Mouse (Mus musculus) cerebellum, postnatal 36 days (tissue): Measurements from ENCODE around the gene Fam178b.

ENCODE experiments used
- DNase-seq, 2 experiments: peaks; one replicate each; pipeline ENCODE4 v3.0.0; 2021 to 2022; ENCODE audit warnings: mixed read lengths in 2 of 2

Gene Fam178b

DNA sequence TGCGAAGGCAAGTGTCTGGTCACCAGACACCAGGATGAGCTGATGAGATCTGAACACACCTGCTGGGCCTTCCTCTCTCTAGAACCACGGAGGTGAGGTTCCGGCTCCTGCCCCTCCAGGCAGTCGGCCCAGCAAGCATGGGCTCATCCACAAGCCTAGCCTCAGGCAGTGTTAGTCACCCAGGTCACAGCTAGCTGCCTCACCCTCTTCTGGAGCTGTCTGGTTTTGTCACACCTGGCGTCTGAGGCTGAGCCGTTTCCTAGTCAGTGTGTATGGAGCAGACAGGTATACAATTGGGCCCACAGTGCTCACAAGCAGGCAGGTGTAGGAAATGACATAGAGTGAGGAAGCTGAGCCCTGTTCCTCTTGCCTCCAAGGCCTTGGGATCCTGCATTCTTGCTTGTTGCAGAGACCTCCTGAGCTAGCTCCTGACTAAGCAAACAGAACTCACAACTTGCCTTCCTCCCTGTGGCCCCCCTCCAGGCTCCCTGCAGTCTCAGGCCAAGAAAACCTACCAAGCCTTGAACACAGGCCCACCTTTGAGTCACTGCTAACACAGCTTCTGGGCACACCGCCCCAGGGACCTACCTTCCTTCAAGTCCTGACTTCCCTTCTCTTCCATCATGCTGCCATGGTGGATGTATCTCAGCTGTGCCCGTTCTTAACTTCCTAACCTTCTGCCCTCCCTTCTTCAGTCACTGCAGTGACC lies 99.4 kb downstream of the Fam178b start:
- DNase-seq: no peak

DNA sequence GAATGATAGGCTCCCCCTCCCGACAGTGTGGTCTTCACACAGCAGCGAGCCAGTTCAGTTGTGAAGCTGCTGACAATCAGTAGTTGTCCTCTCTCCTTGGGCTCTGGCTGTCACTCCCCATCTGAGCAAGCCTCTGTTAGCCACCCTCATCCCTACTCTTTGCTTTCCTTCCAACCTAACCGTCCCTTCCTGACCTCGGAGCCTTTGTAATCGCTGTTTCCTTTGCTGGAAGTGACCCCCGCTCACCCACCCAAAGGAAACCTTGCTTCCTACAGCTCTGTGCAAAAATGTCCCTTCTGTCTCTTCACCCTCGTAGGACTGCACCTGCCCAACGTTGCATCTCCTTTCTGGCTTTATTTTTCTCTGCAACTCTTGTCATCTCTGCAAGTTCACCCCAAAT lies 100.8 kb downstream of the Fam178b start:
- DNase-seq: no peak

DNA sequence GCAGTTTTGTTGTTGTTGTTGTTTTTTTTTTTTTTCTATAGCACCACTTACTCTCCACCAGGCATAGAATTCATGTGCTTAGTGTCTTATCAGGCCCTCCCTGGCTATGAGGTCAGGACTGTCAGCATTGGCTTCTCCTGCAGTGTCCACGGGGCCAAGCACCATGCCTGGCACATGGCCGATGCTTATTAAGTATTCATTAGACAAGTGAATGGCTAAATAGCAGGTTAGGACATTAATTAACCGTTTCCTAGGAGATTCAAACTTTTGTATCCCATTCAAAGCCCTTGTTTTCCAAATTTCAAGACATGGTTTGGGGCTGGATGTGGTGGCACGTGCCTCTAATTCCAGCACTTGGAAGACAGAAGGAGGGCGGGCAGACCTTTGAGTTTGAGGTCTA lies 101.7 kb downstream of the Fam178b start:
- DNase-seq: no peak

DNA sequence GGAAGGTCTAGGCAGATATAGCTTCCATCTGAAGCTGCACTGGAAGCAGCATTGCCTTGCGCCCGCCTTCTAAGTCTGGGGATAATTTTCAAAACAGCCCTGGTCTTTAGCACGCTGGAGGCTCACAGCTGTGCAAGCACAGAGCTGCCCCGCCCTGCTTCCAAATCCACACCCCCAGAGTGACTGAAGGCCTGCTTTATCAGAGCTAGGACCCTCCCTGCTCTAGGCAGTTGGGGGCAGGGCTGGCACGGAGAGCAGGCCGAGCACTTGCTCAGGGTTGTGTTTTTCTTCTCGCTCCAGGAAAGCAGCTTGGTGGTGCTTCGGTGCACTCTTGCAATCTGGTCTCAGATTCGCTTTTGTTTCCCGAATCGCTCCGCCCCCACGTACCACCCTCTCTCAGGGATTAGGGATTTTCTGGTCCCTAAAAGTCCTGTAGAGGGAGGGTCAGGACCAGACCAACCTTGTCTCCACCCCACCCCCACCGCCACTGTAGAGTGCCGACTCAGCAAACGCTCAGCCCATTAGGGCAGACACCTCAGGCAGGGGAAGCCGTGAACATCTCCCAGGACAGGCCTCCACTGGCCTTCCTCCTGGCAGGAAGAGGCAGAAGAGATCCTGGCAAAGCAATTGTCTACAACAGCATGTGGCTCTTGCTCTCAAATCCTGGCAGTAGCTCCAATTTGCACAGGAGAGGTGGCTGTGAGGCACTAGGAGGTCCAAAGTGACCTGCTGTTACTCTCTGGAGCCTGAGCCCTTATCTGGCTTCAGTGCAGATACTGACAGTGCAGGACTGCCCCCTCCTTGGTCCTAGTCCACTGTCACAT lies 102.4 kb downstream of the Fam178b start:
- DNase-seq: peak; percentile 47 to 53

DNA sequence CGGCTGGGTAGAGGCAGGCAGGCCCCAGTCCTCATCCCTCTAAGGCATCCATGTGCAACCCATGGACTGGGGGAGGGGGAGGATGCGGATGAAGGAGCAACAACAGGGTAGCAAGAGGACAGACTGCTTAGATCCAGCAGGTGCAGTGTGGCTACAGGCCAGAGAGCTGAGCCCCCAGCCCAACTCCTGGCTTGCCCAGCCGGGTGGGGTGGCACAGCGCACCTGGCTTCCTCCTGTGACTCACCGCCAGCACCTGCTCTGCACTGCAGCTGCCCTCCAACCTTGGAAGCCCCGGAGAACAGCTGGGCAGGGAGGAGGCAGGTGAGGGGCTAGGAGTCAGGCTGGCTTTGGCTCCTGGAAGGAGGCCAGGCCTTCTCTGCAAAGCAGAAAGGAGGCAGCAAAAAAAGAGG lies 103.0 kb downstream of the Fam178b start:
- no peak for DNase-seq

DNA sequence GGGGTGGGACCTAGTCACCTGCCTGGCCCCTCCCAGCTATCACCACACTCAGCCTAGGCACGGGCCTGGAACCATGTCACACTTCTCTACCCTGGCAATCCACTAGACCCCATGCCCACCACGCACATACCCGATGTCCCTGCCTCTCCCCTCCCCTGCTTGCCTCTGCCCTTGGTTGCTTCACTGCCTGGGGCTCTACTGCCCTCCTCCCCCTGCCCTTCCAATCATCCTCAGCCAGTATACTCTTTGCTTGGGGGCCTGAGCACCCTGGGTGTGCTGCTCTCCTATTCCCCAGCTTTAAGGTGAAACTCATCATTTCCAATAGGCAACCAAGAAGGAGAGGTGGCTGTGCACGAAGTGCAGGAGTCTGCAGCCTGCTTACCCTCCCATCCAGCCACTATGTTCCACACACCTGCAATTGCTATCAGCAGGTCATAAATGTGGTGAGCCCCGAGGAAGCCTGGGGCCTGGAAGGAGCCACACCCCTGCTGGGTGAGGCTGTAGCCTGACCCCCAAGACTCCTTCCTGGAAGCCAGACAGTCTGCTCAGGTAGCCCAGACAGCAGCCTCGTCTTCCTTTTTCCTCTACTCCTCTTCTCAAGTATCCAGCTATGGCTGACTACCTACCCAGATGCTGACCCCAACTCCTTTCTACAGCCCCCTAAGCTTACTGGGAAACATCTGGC lies 105.8 kb downstream of the Fam178b start:
- DNase-seq: no peak

DNA sequence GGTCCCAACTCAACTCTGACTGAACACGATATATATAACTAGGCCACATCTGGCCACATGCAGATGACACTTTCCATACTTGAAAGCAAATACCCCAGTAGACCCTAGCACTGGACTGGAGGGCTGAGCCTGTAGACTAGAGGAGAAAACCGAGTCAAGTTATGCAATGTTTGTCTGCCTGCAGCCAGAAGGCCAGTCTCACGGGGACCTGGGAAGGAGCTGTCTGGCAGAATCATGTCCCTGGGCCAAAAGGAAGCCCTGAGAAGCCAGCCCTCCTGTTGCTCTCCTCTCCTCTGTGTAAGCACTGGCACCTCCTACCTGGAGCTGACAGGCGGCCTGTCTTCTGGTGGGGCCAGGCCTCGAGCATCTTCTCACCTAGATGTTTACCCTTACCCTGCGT lies 107.6 kb downstream of the Fam178b start:
- no peak for DNase-seq

DNA sequence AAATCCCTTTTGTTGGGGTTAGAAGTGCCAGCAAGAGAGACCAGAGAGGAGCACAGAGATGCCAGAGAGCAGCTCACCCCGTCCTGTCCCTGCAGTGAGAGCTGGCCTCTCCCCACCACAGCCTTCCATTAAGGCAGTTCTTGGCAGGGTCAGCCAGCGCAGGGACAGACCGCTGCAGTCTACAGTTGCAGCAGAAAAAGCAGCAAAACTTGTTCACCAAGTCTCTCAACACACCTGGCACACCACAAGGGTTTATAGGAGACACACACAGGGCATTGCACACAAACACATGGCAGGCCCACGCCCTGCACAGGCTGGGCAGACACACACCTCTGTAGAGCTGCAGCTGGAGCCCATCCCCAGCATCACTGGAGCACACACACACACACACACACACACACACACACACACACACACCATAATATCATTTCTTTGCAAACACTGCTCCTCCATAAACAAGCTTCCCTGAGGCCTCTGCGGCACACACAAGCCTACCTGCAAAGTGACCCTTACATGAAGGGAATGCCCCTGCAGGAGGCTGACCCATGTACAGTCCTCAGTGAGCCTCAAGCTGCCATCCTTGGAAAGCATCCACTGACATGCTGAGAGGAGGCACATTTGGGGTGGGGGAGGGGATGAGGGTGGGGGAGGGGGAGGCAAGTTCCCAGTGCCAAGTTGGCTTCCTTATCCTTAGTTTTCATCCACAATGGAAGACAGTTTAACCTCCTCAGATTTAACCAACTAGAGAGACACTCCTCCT lies 108.6 kb downstream of the Fam178b start:
- DNase-seq: no peak

DNA sequence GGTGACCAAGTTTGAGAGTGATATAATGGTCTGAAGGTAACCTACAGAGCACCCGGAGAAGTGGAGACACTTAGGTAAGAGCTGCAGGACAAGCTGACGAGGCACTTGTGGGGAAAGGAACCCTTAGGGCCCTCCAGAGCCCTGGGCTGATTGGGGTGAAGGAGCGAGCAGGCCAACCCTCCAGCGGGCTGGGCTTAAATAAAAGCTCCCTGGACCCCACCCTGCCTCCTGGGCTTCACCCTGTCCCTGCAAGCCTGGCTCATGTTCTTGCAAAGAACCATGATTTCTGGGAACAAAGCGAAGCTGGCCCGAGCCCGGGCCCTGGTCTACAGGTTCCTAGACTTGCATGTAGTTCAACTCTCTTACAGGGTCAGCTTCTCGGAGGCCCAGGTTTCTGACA lies 109.5 kb downstream of the Fam178b start:
- DNase-seq: no peak

DNA sequence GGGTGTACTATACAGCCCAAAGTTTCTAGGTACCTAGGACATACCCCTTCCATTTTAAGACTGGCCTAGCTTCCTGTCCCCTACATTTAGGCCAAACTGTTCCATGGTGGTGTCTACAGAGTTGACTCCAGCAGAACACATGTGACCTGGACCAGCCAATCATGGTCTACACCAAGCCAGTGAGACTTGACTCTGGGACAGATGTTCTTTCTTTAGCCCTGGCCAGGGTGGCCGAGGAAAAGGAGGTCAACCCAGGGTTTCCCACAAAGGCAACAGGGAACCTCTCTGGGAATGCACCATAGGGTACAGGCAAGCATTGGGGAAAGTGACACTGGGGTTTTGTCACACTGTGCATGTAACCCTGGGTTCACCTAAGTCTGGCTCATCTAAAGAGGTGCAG lies 110.3 kb downstream of the Fam178b start:
- DNase-seq: no peak

DNA sequence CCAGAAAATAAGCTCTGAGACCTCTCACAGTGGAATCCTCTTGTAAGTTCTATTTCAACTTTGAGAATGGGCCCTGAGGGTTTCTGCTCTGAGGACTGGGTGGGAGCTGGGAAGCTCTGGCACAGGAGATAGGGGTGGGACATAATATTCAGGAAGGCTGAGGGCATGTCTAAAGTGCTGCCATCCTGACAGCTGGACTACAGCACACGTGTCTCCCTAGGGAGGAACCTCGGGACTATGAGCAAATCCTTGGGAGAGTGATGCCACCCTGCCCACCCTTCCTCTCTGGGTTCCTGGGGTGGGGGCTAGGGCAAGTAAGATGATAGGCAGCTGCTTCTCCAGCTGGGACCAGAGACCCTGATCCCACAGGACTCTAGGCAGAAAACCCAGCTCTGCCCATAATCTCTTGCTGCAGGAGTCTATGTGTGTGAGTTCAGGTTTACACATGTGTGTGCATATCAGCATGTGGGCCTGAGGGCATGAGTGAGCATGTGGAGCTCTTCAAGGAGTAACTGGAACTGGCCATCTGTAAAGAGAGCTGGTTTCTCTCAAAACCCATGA lies 110.8 kb downstream of the Fam178b start:
- no peak for DNase-seq

DNA sequence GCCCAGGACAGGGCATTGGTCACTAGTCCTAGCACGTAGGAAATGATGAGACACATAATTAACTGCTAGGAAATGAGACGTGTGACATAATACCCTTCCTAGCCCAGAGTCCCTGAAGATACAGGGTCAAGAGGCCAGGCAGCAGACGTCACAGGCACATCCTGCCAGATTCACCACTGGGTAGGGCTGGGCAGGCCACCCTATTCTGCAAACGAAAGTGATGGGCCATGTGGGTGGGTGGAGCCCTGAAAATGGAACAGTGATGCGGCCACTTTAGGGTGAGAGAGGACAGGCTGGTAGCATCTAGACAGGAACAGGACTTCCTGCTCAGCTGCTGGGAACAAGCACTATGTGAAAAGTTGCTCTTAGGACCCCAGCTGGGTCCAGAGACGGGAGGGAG lies 111.4 kb downstream of the Fam178b start:
- DNase-seq: no peak

DNA sequence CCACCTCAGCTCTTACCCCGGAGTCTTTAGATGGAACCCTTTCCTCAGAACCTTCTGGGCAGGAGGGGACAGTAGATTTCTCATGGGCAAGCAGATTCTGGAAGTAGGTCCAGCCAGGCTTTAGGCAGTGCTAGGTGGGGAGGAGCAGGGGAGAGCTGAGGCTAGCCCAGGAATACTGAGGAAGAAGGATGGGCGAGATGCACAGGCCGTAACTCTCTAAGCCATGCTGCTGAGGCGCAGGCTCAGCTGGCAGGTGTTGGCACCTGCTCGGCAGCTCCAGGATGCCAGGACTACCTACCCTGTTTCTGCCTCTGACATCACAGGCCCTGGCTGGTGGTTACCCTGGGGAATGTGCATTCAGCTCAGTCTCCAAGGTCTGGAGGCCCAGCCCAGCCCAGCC lies 112.7 kb downstream of the Fam178b start:
- DNase-seq: no peak

DNA sequence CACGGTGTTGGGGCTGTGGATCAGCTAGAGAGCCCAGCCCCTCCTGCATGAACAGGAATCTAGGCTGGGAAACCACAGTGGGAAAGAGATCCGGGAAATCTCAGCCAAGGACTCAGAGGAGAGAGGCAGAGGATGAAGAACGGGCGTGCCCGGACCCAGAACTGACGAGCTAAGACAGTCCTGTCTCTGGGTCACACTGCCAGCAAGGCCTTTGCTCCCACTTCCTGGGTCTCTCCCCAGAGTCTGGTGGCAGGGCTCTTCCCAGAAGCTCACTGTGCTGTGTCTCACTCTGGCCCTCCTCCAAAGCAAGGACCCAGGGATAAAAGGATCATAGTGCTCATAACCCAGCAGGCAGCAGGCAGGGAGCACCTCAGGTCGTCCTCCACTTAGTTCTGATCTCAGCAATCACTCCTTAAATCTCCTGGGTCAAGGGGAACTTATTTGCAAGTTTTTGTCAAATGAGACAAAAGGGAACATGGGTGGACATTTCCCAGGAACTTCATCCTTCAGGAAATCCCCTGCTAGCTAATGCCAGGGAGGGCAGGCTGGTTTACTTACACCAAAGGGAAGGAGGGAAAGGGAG lies 113.2 kb downstream of the Fam178b start:
- DNase-seq: no peak

DNA sequence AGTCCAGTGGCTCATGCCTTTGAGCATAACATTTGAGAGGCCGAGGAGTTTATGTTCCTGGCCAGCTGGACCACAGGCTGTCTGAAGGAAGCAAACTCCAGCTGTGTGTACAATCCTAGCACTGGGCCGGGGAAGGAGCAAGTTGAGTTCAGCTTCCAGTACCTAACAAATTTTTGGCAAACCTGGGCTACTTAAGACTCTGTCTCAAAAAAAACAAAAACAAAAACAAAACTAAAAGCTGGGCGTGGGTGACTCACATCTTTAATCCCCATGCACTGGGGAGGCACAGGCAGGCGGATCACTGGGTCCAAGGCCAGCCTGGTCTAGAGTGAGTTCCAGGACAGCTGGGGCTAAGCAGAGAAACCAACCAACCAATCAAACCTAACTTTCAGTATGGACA lies 114.2 kb downstream of the Fam178b start:
- no peak for DNase-seq

DNA sequence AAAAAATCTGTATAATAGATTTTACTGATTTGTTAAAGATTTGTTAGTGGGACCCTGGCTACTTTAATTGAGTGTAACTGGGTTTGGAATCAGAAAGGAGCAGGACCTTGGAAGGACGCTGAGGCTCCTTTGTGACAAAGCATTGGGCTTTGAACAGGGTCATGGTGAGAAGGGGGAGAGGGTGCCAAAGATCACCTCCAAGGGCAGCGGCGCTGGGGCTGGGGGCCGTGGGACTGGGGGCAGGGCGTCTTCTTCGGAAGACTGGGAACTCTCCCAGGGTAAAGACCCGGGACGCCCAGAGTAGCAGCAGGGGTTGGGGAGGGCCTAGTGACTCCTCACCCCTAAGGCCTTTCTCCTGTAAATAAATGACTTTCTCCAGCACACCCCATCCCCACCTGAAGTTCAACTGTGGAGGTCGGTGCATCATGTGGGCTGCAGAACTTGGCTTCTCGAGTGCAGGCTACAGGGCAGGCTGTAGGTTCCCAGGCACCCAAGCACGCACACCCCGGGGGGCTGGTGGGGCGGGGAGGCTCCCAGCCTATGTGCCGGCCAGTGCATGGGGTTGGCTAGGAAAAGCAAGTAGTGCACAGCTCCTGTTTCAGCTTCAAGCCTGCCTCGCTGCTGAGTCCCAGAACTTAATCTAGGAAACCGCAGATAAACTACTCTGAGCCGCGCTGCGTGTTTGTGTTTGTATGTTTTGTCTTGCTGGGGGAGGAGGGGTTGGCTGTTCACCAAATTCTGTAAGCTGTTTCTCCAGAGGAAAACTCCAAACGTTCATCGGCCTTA lies 115.0 kb downstream of the Fam178b start:
- no peak for DNase-seq

DNA sequence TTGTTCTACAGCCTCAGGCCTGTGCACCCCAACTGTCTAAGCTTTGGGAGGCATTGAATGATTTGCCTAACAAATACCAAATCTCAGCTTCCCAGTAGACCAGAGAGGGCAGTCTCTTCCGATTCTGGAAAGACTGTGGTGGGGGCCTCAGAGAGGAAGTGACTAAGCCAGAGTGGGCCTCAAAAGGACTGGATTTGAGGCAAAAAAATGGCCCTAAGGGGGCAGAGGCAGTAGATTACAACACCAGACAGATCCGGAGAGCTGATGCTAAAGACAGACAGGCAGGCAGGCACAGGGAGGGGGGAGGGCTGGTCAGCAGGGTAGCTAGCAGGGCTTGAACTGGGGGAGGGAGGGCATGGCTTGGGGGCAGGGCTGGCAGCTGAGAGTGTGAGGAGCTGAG lies 116.6 kb downstream of the Fam178b start:
- DNase-seq: no peak

DNA sequence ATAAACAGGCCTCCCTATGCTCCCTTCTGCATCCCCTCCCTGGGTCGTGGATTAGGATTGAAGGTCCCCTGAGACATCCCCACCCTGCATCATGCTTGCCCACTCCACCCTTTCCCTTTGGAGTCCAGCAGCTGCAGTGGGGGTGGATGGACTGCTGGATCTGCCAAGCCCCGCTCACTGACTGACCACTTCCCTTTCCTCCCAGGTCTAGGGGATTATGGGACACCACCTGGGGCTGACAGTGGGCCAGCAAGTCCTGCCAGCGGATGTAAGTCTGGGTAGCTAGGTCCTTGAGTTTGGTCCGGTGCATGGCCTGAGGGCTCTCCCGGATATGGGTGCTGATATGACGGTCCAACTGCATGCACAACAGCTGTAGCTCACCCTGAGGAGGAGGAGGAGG lies 118.9 kb downstream of the Fam178b start:
- DNase-seq: no peak

DNA sequence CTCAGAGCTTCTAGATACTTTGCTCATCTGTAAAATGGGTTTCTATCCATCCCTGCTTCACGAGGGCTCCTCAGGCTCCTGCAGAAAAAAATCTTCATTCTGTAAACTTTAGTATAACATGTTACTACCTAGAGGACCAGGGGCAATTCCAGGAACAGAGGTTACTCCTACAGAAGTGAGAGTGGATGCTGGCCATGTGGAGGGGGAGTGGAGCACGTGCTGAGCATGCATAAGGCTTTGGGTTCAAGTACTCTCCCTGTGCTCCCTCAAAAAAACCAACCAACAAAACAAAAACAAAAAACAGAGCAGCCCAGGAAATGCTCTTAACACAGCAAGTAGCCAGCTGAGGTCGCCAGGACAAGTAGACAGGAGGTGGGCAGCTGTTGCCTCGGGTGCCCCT lies 119.4 kb downstream of the Fam178b start:
- DNase-seq: no peak

DNA sequence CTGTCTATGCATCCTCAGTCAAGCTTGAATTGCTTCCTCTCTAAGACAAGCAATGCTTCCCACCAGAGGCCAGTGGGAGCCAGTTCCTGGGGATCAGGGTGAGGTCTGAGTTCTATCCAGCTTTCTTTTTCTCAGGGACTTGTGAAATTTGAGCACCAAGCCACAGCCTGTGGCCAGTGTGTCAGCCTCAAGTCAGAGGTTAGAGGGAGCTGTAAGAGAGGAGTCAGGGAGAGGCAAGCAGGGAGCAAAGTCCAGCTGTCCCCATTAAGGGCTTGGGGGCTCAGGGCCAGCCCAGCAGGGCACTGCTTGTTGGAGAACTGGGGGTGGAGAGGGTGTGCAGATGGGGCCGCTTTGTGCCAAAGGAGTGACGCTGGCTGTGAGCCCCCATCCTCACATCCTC lies 119.8 kb downstream of the Fam178b start:
- DNase-seq: no peak

DNA sequence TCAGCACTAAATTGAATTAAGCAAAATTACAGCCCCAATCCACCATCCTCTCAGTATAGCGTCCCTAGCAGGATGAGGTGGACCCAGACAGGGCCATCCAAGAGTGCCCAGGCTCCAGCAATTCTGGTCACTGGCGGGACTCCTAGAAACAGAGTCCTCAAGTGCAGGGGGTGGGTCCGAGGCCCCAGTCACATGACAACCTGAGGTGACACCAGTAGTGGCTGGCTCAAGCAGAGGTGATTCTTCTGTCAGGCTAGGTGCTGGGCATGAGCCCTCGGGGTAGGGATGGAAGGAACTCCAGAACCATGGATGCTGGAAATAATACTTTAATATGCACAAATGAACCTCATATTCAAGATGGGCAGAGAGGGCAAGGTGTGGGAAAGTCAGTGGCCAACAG lies 120.6 kb downstream of the Fam178b start:
- no peak for DNase-seq

DNA sequence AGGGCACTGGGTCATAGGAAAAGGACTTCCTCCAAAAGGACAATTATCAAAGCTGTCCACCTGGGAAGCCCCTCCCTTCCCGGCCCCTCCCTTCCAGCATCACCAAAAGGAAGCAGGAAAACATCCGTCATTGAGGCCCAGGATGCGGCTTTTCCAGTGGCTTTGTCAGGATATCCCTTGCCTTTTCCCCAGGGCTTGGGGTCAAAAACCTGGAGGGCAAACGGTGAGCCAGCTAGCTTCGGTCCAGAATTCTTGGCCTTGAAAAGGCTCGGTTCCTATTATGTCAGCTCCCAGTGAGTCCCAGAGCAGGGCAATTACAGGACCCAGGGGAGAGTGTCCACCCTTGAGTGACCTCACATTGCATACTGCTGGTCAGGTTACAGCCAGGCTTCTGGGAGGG lies 122.1 kb downstream of the Fam178b start:
- no peak for DNase-seq
